Mouse (Mus musculus) bone marrow macrophage, adult 2 months (primary cell): Measurements from ENCODE around the gene Kpna3.

Experiments used
- CTCF ChIP-seq: IDR thresholded peaks from 2 replicates; pipeline ENCODE4 v1.5.1; 2012; ENCODE audit warnings: low read depth, mild to moderate bottlenecking, low read length, moderate library complexity
- POLR2A ChIP-seq: IDR thresholded peaks from 2 replicates; pipeline ENCODE4 v1.6.1; 2012; ENCODE audit warnings: mild to moderate bottlenecking, low read depth, low read length, borderline replicate concordance

DNA sequence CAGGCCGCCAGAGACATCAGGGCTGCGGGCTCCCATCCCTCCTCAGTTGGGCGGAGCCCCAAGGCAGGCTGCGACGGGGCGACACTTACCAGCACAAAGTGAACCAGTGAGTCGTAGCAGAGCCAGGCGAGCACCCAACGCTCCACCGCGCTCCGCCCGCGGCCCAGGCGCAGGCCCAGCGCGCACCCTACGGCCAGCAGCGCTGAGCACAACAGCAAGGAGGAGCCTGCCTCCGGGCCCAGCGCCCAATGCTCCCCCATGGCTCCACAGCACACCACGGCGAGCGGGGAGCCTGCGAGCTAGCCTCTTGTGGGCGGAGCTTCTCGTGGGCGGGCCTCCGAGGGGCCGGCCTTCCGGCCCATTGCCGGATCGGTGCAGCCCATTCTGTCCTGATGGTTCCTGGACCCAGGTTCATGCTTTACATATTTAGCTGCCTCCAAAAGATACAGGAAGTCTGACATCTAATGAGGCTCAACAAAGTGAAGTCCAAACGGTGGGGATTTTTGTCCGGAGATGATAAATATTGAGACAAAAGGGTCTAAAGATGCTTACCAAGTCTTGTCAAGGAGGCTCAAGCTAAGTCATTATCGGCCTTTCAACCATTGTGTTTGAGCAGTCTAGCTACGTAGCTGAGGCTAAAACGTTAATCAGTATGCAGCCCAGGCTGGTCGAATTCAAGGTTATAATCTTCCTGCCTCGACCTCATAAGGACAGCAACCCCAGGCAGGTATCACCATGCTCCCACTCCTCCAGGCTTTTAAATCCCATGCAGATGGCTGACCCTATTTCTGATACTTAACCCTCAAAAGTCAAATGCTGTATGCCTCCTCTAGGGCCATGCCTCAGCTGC lies 79.3 kb downstream of the Kpna3 start, which contains the start of gene Ebpl:
- TF ChIP-seq CTCF (no peak), POLR2A (peak; percentile 6; the same call in 1 of the 2 replicates)
